Mouse (Mus musculus): ENCODE measurements around the gene H3f3b.
"Not testable (repeated sequence)": the region's sequence is repeated elsewhere in the genome, so short reads cannot be mapped to it uniquely, and the experiment has no call there.

Gene H3f3b

GRCm38 (mm10) chr11:116049610-116050009, 21.8 kb upstream of the H3f3b start:
- no peak for DNase-seq (ENCODE audit: low spot score)

- DNase-seq (ENCODE audit: low spot score), result no peak
Measured at GRCm38 (mm10) chr11:116045173-116045572, 17.4 kb upstream of the H3f3b start.

GRCm38 (mm10) chr11:116043286-116043685, 15.5 kb upstream of the H3f3b start:
- DNase-seq (ENCODE audit: low spot score), result no peak

GRCm38 (mm10) chr11:116042372-116043138, 14.8 kb upstream of the H3f3b start:
- no peak for DNase-seq (ENCODE audit: low spot score)

- DNase-seq (ENCODE audit: low spot score), result no peak
Measured at GRCm38 (mm10) chr11:116041833-116042232, 14.1 kb upstream of the H3f3b start.

- DNase-seq (ENCODE audit: low spot score), result no peak
Measured at GRCm38 (mm10) chr11:116040593-116040992, 12.8 kb upstream of the H3f3b start.

GRCm38 (mm10) chr11:116037826-116038225, 10.1 kb upstream of the H3f3b start:
- DNase-seq (ENCODE audit: low spot score), result no peak

GRCm38 (mm10) chr11:116036671-116037070, 8.9 kb upstream of the H3f3b start:
- DNase-seq (ENCODE audit: low spot score), result no peak

GRCm38 (mm10) chr11:116034584-116034983, 6.8 kb upstream of the H3f3b start:
- DNase-seq (ENCODE audit: low spot score), result no peak

GRCm38 (mm10) chr11:116030898-116031845, 3.4 kb upstream of the H3f3b start:
- no peak for DNase-seq (ENCODE audit: low spot score)

- peak; percentile 94 for DNase-seq (ENCODE audit: low spot score)
Measured at GRCm38 (mm10) chr11:116030088-116030897, 2.5 kb upstream of the H3f3b start, which contains the start of gene Unk. Unk (plus strand) TSS chr11:116030322.

GRCm38 (mm10) chr11:116029086-116029865, 1.5 kb upstream of the H3f3b start:
- DNase-seq (ENCODE audit: low spot score), result no peak

GRCm38 (mm10) chr11:116028177-116028865, 559 bp upstream of the H3f3b start:
- no peak for DNase-seq (ENCODE audit: low spot score)

- DNase-seq (ENCODE audit: low spot score), result no peak
Measured at GRCm38 (mm10) chr11:116025056-116025845, 2.5 kb downstream of the H3f3b start.

- DNase-seq (ENCODE audit: low spot score), result peak; percentile 99
Measured at GRCm38 (mm10) chr11:116024356-116024808, 3.4 kb downstream of the H3f3b start.

- no peak for DNase-seq (ENCODE audit: low spot score)
Measured at GRCm38 (mm10) chr11:116023771-116024355, 3.9 kb downstream of the H3f3b start.

GRCm38 (mm10) chr11:116023074-116023770, 4.5 kb downstream of the H3f3b start:
- not testable (repeated sequence) for DNase-seq (ENCODE audit: low spot score)

- DNase-seq (ENCODE audit: low spot score), result no peak
Measured at GRCm38 (mm10) chr11:116022256-116022780, 5.4 kb downstream of the H3f3b start.
